Comparison of ENCODE assay signal across 19 mouse cellular contexts in genomic region chr8:108800357-108800756, GRCm38 (mm10).
DNase-seq lines count a peak whose midpoint lies in the region; ATAC-seq lines count a peak whose summit lies in the region.
"Had no signal": no experiment of that assay in that cellular context is flagged by ENCODE, and none has a peak within 500 bp of the region (broad histone marks: within the 10 kb centered on the region; RNA-seq: fewer than 3 reads in every experiment).

No protein-coding gene starts in this region.

- H3K4me1 ChIP-seq in megakaryocyte, embryonic 14.5 days: no peaks in the 10 kb centered on the region; the same call in 1 of the 2 replicates

- H3K9me3 ChIP-seq in megakaryocyte, embryonic 14.5 days: peaks cover 7% of the 10 kb centered on the region; the same call in 1 of the 2 replicates

- peak overlapping the region; percentile 25 for H3K4me3 ChIP-seq in megakaryocyte, embryonic 14.5 days (replicated peaks)
- H3K4me3 ChIP-seq: embryonic facial prominence, embryonic 10.5 days; embryonic facial prominence, embryonic 12.5 days; erythroblast, embryonic 14.5 days; forebrain, embryonic 10.5 days; forebrain, embryonic 12.5 days had no signal

- peak; percentile 52 for DNase-seq in adrenal gland, postnatal 14 days
- DNase-seq in adrenal gland, postnatal 25 days: no peak
- DNase-seq: cerebellum, adult 11-12 months; cerebellum, adult 2 months; cerebellum, adult 9-10 months; cerebellum, postnatal 10 days; cerebellum, postnatal 25 days had no signal

- peaks cover 8% of the 10 kb centered on the region for H3K27me3 ChIP-seq in megakaryocyte, embryonic 14.5 days (replicated peaks)
- H3K27me3 ChIP-seq: embryonic facial prominence, embryonic 12.5 days; forebrain, embryonic 12.5 days; Patski had no signal

- H3K36me3 ChIP-seq in megakaryocyte, embryonic 14.5 days (replicated peaks; ENCODE audit: low read length): peaks cover 7% of the 10 kb centered on the region

- ATAC-seq in megakaryocyte, adult 5-6 weeks (ENCODE audit: poor library complexity, severe bottlenecking): no peak
- no peak for ATAC-seq in erythroblast, adult 5-6 weeks (replicated peaks; ENCODE audit: low FRiP score, poor library complexity, severe bottlenecking)
- ATAC-seq: activated CD4-positive, CD25-positive, alpha-beta regulatory T cell, adult 4 months; forebrain, embryonic 14.5 days; forebrain, embryonic 16.5 days; Patski had no signal
